Comparison of ENCODE assay signal across 16 mouse cellular contexts in the genomic region with DNA sequence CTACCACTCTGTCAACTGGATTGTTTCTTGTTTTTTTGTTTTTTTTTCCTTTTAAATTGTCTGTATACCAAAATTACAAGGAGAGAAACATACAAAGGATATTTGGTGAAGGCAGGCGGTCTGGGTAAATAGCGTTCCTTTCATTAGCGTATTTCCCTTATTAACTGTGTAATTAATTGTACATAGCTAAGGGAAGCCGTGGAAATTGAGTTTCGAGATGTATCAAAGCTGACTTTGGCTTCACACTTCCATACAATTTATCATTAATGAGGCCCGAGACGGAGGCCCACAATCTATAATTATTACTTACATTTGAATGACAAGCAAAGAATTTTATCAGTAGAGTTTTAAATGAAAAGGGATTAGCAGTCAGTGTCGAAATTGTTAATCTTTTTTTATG.
DNase-seq lines count a peak whose midpoint lies in the region; ATAC-seq and TF ChIP-seq lines count a peak whose summit lies in the region.
"Had no signal": no experiment of that assay in that cellular context is flagged by ENCODE, and none has a peak within 500 bp of the region (broad histone marks: within the 10 kb centered on the region; RNA-seq: fewer than 3 reads in every experiment).

No protein-coding gene starts in this region.

- H3K36me3 ChIP-seq in forebrain, embryonic 11.5 days (ENCODE audit: control insufficient read depth, insufficient read depth, low read length) = peaks cover 2% of the 10 kb centered on the region; the same call in 1 of the 2 replicates
- H3K36me3 ChIP-seq in hindbrain, embryonic 14.5 days (replicated peaks; ENCODE audit: control insufficient read depth, insufficient read depth) = no peaks in the 10 kb centered on the region
- H3K36me3 ChIP-seq in midbrain, embryonic 14.5 days (ENCODE audit: control insufficient read depth, insufficient read depth, low read length) = peaks cover 6% of the 10 kb centered on the region
- H3K36me3 ChIP-seq: embryonic facial prominence, embryonic 13.5 days; kidney, embryonic 15.5 days had no signal

- no peak overlapping the region for H3K9ac ChIP-seq in forebrain, embryonic 11.5 days (ENCODE audit: low read length)
- H3K9ac ChIP-seq in hindbrain, embryonic 14.5 days = peak overlapping the region; percentile 10; the same call in 1 of the 2 replicates
- 0 out of 2 replicates have a peak overlapping the region, but pooled peaks have one; percentile 1 for H3K9ac ChIP-seq in midbrain, embryonic 14.5 days (replicated peaks; ENCODE audit: low read length)
- H3K9ac ChIP-seq: embryonic facial prominence, embryonic 13.5 days; kidney, embryonic 15.5 days had no signal

- no peak overlapping the region for H3K4me2 ChIP-seq in forebrain, embryonic 11.5 days (ENCODE audit: low read depth, low read length, severe bottlenecking)
- no peak overlapping the region for H3K4me2 ChIP-seq in hindbrain, embryonic 14.5 days (replicated peaks)
- H3K4me2 ChIP-seq in midbrain, embryonic 14.5 days (ENCODE audit: low read length) = 0 out of 2 replicates have a peak overlapping the region, but pooled peaks have one; percentile 51
- H3K4me2 ChIP-seq: embryonic facial prominence, embryonic 13.5 days; kidney, embryonic 15.5 days; liver, embryonic 11.5 days had no signal

- DNase-seq in brain, embryonic 14.5 days (ENCODE audit: low read depth) = peak; percentile 56
- no peak for DNase-seq in forebrain, embryonic 11.5 days (ENCODE audit: low spot score)
- DNase-seq in hindbrain, embryonic 14.5 days (ENCODE audit: low spot score) = peak; percentile 47
- DNase-seq in midbrain, embryonic 14.5 days = peak; percentile 55
- no peak for DNase-seq in right cerebral cortex, postnatal 4 days
- DNase-seq in ovary, postnatal 10 days (ENCODE audit: low spot score) = no peak
- no peak for DNase-seq in kidney, postnatal 25 days
- DNase-seq: cerebellum, adult 9-10 months; gastrocnemius, postnatal 36 days; lung, adult 18-20 months; right cerebral cortex, adult 18-20 months had no signal

- peak overlapping the region; percentile 48; the same call in 1 of the 2 replicates for H3K27ac ChIP-seq in forebrain, embryonic 11.5 days (ENCODE audit: low read depth, low read length)
- H3K27ac ChIP-seq in hindbrain, embryonic 14.5 days = peak overlapping the region; percentile 79
- peak overlapping the region; percentile 93 for H3K27ac ChIP-seq in midbrain, embryonic 14.5 days (replicated peaks; ENCODE audit: low read depth, low read length)
- H3K27ac ChIP-seq: embryonic facial prominence, embryonic 13.5 days; kidney, embryonic 15.5 days had no signal

- no peak for TF ChIP-seq POLR2A in brain, embryonic 14.5 days (IDR thresholded peaks at IDR 0.05; ENCODE audit: borderline replicate concordance, extremely low read depth, insufficient read depth, insufficient read length, poor library complexity, severe bottlenecking)

- 30% methylated on average over 8 of the region's 8 CpGs for WGBS in forebrain, embryonic 11.5 days
- WGBS in hindbrain, embryonic 14.5 days = 31% methylated on average over 8 of the region's 8 CpGs
- WGBS in midbrain, embryonic 14.5 days = 18% methylated on average over 8 of the region's 8 CpGs

- no peak overlapping the region for H3K4me3 ChIP-seq in forebrain, embryonic 11.5 days (ENCODE audit: low read depth, low read length)
- H3K4me3 ChIP-seq in hindbrain, embryonic 14.5 days (replicated peaks; ENCODE audit: low read length) = no peak overlapping the region
- no peak overlapping the region for H3K4me3 ChIP-seq in midbrain, embryonic 14.5 days (replicated peaks; ENCODE audit: low read depth, low read length)
- H3K4me3 ChIP-seq: embryonic facial prominence, embryonic 13.5 days; kidney, embryonic 15.5 days; megakaryocyte, embryonic 14.5 days had no signal

- no peak for TF ChIP-seq CTCF in brain, embryonic 14.5 days (IDR thresholded peaks at IDR 0.05; ENCODE audit: borderline replicate concordance, extremely low read depth, insufficient read depth, insufficient read length)

- H3K4me1 ChIP-seq in forebrain, embryonic 11.5 days (replicated peaks; ENCODE audit: control insufficient read depth, insufficient read depth, low read length) = peaks cover 40% of the 10 kb centered on the region
- H3K4me1 ChIP-seq in hindbrain, embryonic 14.5 days (replicated peaks; ENCODE audit: control insufficient read depth, insufficient read depth, low read length) = peaks cover 77% of the 10 kb centered on the region
- H3K4me1 ChIP-seq in midbrain, embryonic 14.5 days (ENCODE audit: control insufficient read depth, insufficient read depth, low read length) = peaks cover 87% of the 10 kb centered on the region
- H3K4me1 ChIP-seq: megakaryocyte, embryonic 14.5 days had no signal

- no peaks in the 10 kb centered on the region for H3K9me3 ChIP-seq in forebrain, embryonic 11.5 days (ENCODE audit: control insufficient read depth, low read length)
- H3K9me3 ChIP-seq in hindbrain, embryonic 14.5 days (ENCODE audit: control insufficient read depth, low read length) = no peaks in the 10 kb centered on the region
- no peaks in the 10 kb centered on the region for H3K9me3 ChIP-seq in midbrain, embryonic 14.5 days (ENCODE audit: control insufficient read depth, low read length)
- H3K9me3 ChIP-seq: embryonic facial prominence, embryonic 13.5 days; kidney, embryonic 15.5 days; megakaryocyte, embryonic 14.5 days had no signal

- H3K27me3 ChIP-seq in forebrain, embryonic 11.5 days (ENCODE audit: control insufficient read depth, insufficient read depth, low read length) = no peaks in the 10 kb centered on the region
- no peaks in the 10 kb centered on the region for H3K27me3 ChIP-seq in hindbrain, embryonic 14.5 days (ENCODE audit: control insufficient read depth, insufficient read depth, low read length)
- no peaks in the 10 kb centered on the region for H3K27me3 ChIP-seq in midbrain, embryonic 14.5 days (ENCODE audit: control insufficient read depth, insufficient read depth, low read length)
- H3K27me3 ChIP-seq: embryonic facial prominence, embryonic 13.5 days; megakaryocyte, embryonic 14.5 days had no signal

- no peak for ATAC-seq in forebrain, embryonic 11.5 days (replicated peaks; ENCODE audit: low FRiP score)
- no peak for ATAC-seq in hindbrain, embryonic 14.5 days (ENCODE audit: low FRiP score)
- ATAC-seq in midbrain, embryonic 14.5 days (ENCODE audit: low FRiP score, low TSS enrichment) = no peak
- ATAC-seq: intestine, postnatal 0 days had no signal

Comparison
In these comparisons a context has a peak if more than half of its experiments do, and no peak if none do; other contexts are left out.
1. DNase-seq: peak in brain, embryonic 14.5 days (single experiment), hindbrain, embryonic 14.5 days (single experiment) and midbrain, embryonic 14.5 days (single experiment); none in forebrain, embryonic 11.5 days (single experiment), right cerebral cortex, postnatal 4 days (single experiment), ovary, postnatal 10 days (single experiment) and kidney, postnatal 25 days (0 of 2).
2. Peak in every context shown above with its lines, with median percentiles within 50 percentile points of each other: H3K27ac ChIP-seq.